Comparison of ENCODE assay signal across 7 mouse cellular contexts in genomic region chr4:143161619-143162479, GRCm38 (mm10). TPM values are rescaled to one million over a fixed set of nuclear protein-coding genes. Genes with fewer than 3 reads are reported as not detected.
A peak's percentile ranks its signal among the peaks of the same experiment; 100 is the strongest.
DNase-seq lines count a peak whose midpoint lies in the region; ATAC-seq lines count a peak whose summit lies in the region.

No protein-coding gene starts in this region.

- peak overlapping the region; percentile 92 for H3K4me3 ChIP-seq in intestine, embryonic 16.5 days (ENCODE audit: low read length)
- peak overlapping the region; percentile 81 for H3K4me3 ChIP-seq in midbrain, embryonic 11.5 days (ENCODE audit: low read depth, low read length)

- no peaks in the 10 kb centered on the region for H3K36me3 ChIP-seq in intestine, embryonic 16.5 days (ENCODE audit: control insufficient read depth, insufficient read depth, low read length)
- no peaks in the 10 kb centered on the region for H3K36me3 ChIP-seq in midbrain, embryonic 11.5 days (ENCODE audit: control insufficient read depth, insufficient read depth, low read length)

- under 1% methylated on average over 100 of the region's 102 CpGs for WGBS in intestine, embryonic 16.5 days
- WGBS in midbrain, embryonic 11.5 days = under 1% methylated on average over 102 of the region's 102 CpGs

- H3K4me2 ChIP-seq in intestine, embryonic 16.5 days (ENCODE audit: low read depth, low read length) = peak overlapping the region; percentile 65
- peak overlapping the region; percentile 72 for H3K4me2 ChIP-seq in midbrain, embryonic 11.5 days

- DNase-seq in adrenal gland, adult 8-10 months = peak; percentile 99
- DNase-seq in embryo, embryonic 9.5 days (ENCODE audit: extremely low spot score) = peak; percentile 99
- DNase-seq in gastrocnemius, postnatal 4 days (ENCODE audit: low spot score in 2 of 2) = peak; percentile 98 to 99
- DNase-seq in left cerebral cortex, postnatal 36 days (ENCODE audit: low spot score in 2 of 2) = peak; percentile 99
- peak; percentile 100 for DNase-seq in midbrain, embryonic 11.5 days (ENCODE audit: low spot score, missing footprints)
- DNase-seq in skeletal muscle tissue, adult 2 months (ENCODE audit: low read depth, low spot score) = peak; percentile 98

- peak overlapping the region; percentile 100 for H3K27ac ChIP-seq in intestine, embryonic 16.5 days (ENCODE audit: low read length)
- H3K27ac ChIP-seq in midbrain, embryonic 11.5 days (ENCODE audit: low read depth, low read length) = peak overlapping the region; percentile 99

- intact Hi-C loops in left cerebral cortex, postnatal 36 days (cut with DNase I) = loop anchor here (2.0 kb wide), 1 partner anchor 51 kb away; the partner anchor contains the start of gene Prdm2

- H3K27me3 ChIP-seq in intestine, embryonic 16.5 days (replicated peaks; ENCODE audit: control insufficient read depth, insufficient read depth, low read length) = no peaks in the 10 kb centered on the region
- no peaks in the 10 kb centered on the region for H3K27me3 ChIP-seq in midbrain, embryonic 11.5 days (ENCODE audit: control insufficient read depth, insufficient read depth, low read length)

- H3K4me1 ChIP-seq in intestine, embryonic 16.5 days (ENCODE audit: control insufficient read depth, insufficient read depth, low read length) = peaks cover 29% of the 10 kb centered on the region
- H3K4me1 ChIP-seq in midbrain, embryonic 11.5 days (ENCODE audit: control insufficient read depth, insufficient read depth, low read length) = peaks cover 14% of the 10 kb centered on the region

- ATAC-seq in intestine, embryonic 16.5 days = peak; percentile 99
- peak; percentile 100 for ATAC-seq in midbrain, embryonic 11.5 days (ENCODE audit: low FRiP score)

- no peaks in the 10 kb centered on the region for H3K9me3 ChIP-seq in intestine, embryonic 16.5 days (ENCODE audit: control insufficient read depth, low read length)
- no peaks in the 10 kb centered on the region for H3K9me3 ChIP-seq in midbrain, embryonic 11.5 days (ENCODE audit: control insufficient read depth, low read length)

- H3K9ac ChIP-seq in intestine, embryonic 16.5 days (ENCODE audit: low read depth, low read length) = peak overlapping the region; percentile 97
- peak overlapping the region; percentile 93 for H3K9ac ChIP-seq in midbrain, embryonic 11.5 days (ENCODE audit: low read length)

RNA-seq across cellular contexts. Expression of gene Prdm2, which starts 50.9 kb away (rescaled TPM):
- 10 to 100 TPM; 30.3 to 36.8 (median 33.7) TPM for total RNA-seq in adrenal gland, adult 8-10 months (2022)
- 10 to 100 TPM; 27.8 to 30.2 TPM for total RNA-seq in gastrocnemius, postnatal 4 days (2021)
- polyA plus RNA-seq in intestine, embryonic 16.5 days (2015; fragmentation: Nextera tagmentation; extraction: Ambion mirVana) = 6.9 and 7.0 TPM in 2 replicates
- total RNA-seq in left cerebral cortex, postnatal 36 days (2021) = 10 to 100 TPM; 35.3 to 46.0 TPM
- polyA plus RNA-seq in midbrain, embryonic 11.5 days (2014; fragmentation: Nextera tagmentation; extraction: Ambion mirVana) = 14.2 and 14.7 TPM in 2 replicates

Comparison
In these comparisons a context has a peak if more than half of its experiments do, and no peak if none do; other contexts are left out.
1. Peak in every context shown above with its lines: DNase-seq, ATAC-seq, H3K4me3 ChIP-seq and H3K27ac ChIP-seq.